Mouse (Mus musculus) ovary, adult 2 months (tissue): ENCODE measurements around the gene Gm765. TPM values are rescaled to one million over a fixed set of nuclear protein-coding genes. Genes with fewer than 3 reads are reported as not detected.

ENCODE experiments used
- polyA plus RNA-seq: library from polyadenylated mRNA; depleted of rRNA; stranded (reverse); fragments of >200 nt; gene quantifications from 2 replicates; pipeline ENCODE4 v1.2.3, GENCODE M21; 2012; rRNA removed

Gene Gm765
- 0.05 TPM in 1 of 2 replicates, not detected in the other for polyA plus RNA-seq

GRCm38 (mm10) chr6:98342654-98343053, at the start of gene Gm765:
Gm765 (minus strand) TSS chr6:98342754.

